Mouse (Mus musculus) C2C12 (cell line): ENCODE measurements around the gene Smim6. TPM values are rescaled to one million over a fixed set of nuclear protein-coding genes. Genes with fewer than 3 reads are reported as not detected.

Experiments
- H3K27me3 ChIP-seq: one replicate; pipeline ENCODE4 v1.6.1; 2011; ENCODE audit not compliant: control insufficient read depth, insufficient read depth, insufficient read length
- H3K36me3 ChIP-seq: one replicate; pipeline ENCODE4 v1.6.1; 2011; ENCODE audit not compliant: control insufficient read depth, insufficient read depth
- H3K4me3 ChIP-seq: one replicate; pipeline ENCODE4 v1.5.1; 2011; ENCODE audit warnings: mild to moderate bottlenecking, control low read depth; ENCODE audit not compliant: poor library complexity, insufficient read depth, severe bottlenecking
- H3K79me2 ChIP-seq: one replicate; pipeline ENCODE4 v1.6.1; 2011; ENCODE audit not compliant: control insufficient read depth, insufficient read depth
- H3K79me3 ChIP-seq: one replicate; pipeline ENCODE4 v1.6.1; 2011; ENCODE audit warnings: low read depth, control low read depth
- H3ac ChIP-seq: one replicate; pipeline ENCODE3; 2011; ENCODE audit warnings: low read depth; ENCODE audit not compliant: control insufficient read depth, insufficient read length
- CEBPB ChIP-seq: IDR thresholded peaks from one replicate; pipeline ENCODE4 v1.6.1; 2011; ENCODE audit warnings: low read depth, mild to moderate bottlenecking, control low read depth, moderate library complexity
- CTCF ChIP-seq: IDR thresholded peaks from one replicate; pipeline ENCODE4 v1.5.1; 2011; ENCODE audit not compliant: control insufficient read depth, insufficient read depth, insufficient read length
- FOSL1 ChIP-seq: IDR thresholded peaks from one replicate; pipeline ENCODE4 v1.8.0; 2011; ENCODE audit warnings: mild to moderate bottlenecking, low read length; ENCODE audit not compliant: poor library complexity, insufficient read depth, severe bottlenecking
- MAX ChIP-seq: IDR thresholded peaks from one replicate; pipeline ENCODE4 v1.6.1; 2011; ENCODE audit warnings: mild to moderate bottlenecking, control low read depth
- MYOD1 ChIP-seq: IDR thresholded peaks from one replicate; pipeline ENCODE4 v1.6.1; 2011; ENCODE audit warnings: low read depth; ENCODE audit not compliant: control insufficient read depth, insufficient read length
- MYOG ChIP-seq: IDR thresholded peaks from one replicate; pipeline ENCODE4 v1.6.1; 2011; ENCODE audit not compliant: control insufficient read depth, insufficient read length; ENCODE audit errors: extremely low read depth
- USF1 ChIP-seq: IDR thresholded peaks from one replicate; pipeline ENCODE4 v1.6.1; 2011; ENCODE audit warnings: low read depth, mild to moderate bottlenecking, control low read depth, moderate library complexity
- polyA plus RNA-seq: library from polyadenylated mRNA; unstranded; fragments of >200 nt; fragmentation: generic; extraction: Trizol; gene quantifications from one replicate; pipeline ENCODE4 v1.2.1, GENCODE M21; 2012; ENCODE audit warnings: missing spikeins

Gene Smim6
- polyA plus RNA-seq, 1 experiment: 0.28 TPM

DNA sequence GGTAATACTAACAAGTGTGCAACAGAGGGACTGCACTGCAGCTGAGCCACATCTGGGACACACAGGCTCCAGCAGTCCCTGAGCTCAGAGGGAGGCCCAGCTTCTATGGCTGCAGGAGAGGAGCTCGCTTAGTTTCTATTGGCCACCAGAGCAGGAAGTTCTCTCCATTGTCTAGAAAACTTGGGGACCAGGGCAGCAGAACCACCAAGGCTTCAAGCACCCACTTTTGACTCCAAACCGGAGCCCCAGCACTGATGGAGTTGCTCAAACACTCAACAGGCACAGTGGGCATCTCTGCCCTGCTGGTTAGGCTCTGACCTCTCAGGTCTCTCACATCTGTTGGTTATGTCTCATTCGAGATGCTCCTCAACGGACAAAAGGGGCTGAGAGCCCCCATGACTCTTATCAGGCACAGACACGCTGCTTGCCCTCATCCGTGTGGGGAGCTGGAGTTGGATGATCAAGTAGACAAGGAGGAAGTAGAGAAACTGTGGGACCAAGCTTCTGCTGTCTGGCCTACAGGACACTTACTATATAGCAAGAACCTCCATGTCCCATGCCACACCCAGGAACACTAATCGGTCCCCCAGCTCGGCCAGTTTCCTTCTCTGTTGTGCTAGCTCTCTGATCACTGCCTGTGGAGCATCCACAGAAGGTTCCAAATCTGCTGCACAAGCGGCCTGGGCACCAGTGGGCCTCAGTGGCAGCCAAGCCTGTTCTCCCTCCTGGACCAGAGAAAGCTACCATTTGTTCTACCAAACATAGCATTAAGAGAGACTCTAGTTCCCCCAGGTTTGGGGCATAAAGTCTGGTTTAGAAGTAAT is 10.3 kb upstream of the Smim6 start:
- Histone ChIP-seq H3K79me3 (no peaks in the 10 kb centered on the region), H3K36me3 (no peaks in the 10 kb centered on the region), H3K27me3 (no peaks in the 10 kb centered on the region), H3K4me3 (no peak overlapping the region), H3K79me2 (no peaks in the 10 kb centered on the region), H3ac (no peak overlapping the region)
- no peak for TF ChIP-seq CTCF
- no peak for TF ChIP-seq MYOD1
- TF ChIP-seq CEBPB: no peak
- no peak for TF ChIP-seq USF1
- TF ChIP-seq MAX: no peak
- TF ChIP-seq FOSL1: no peak
- TF ChIP-seq MYOG: no peak

DNA sequence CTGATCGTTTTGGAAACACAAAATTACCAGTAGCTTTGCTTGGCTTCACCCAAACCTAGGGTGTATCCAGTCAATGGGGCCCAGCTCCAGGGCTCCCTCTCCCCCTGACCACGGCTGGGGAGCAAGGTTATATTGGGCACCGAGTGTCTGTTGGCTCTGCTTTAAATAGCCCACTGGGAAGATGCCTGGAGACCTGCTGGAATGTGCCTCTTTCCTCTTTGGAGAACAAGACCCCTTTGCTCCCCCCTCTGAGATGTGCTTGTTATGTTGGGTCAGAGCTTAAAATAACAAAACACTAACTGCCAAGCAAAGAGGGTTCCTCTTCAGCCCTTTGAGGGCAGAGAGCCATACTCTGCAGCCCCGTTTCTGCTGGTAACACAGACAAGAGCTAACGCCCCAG is 9.6 kb upstream of the Smim6 start:
- no peaks in the 10 kb centered on the region for H3K79me3 ChIP-seq
- no peaks in the 10 kb centered on the region for H3K36me3 ChIP-seq
- H3K27me3 ChIP-seq: no peaks in the 10 kb centered on the region
- H3K79me2 ChIP-seq: no peaks in the 10 kb centered on the region
- H3ac ChIP-seq: no peak overlapping the region
- TF ChIP-seq FOSL1 (no peak), CEBPB (no peak), USF1 (no peak), CTCF (no peak), MAX (no peak), MYOG (no peak), MYOD1 (no peak)
- H3K4me3 ChIP-seq: no peak overlapping the region

DNA sequence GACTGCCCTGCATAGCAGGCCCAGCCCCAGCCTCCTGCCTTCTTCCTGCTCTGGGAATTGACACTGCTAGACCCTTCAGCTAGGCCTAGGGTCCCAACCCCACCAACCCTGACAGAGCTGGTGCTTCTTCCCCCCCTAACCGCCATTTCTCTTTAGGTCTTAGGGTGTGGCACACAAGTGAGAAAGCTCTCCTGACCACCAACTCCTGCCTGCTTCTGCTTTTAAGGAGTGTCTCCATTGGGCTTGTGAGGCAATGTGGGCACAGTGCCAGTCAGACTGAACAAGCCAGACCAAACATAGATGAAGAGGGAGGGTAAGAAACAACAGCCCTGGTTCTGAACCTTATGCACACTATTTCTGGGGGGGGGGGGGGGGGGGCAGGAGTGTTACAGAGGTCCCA is 9.0 kb upstream of the Smim6 start:
- Histone ChIP-seq H3K36me3 (no peaks in the 10 kb centered on the region), H3ac (no peak overlapping the region), H3K4me3 (no peak overlapping the region), H3K79me3 (no peaks in the 10 kb centered on the region), H3K79me2 (no peaks in the 10 kb centered on the region), H3K27me3 (no peaks in the 10 kb centered on the region)
- TF ChIP-seq MAX (no peak), USF1 (no peak), CTCF (no peak), MYOG (no peak), MYOD1 (no peak)

DNA sequence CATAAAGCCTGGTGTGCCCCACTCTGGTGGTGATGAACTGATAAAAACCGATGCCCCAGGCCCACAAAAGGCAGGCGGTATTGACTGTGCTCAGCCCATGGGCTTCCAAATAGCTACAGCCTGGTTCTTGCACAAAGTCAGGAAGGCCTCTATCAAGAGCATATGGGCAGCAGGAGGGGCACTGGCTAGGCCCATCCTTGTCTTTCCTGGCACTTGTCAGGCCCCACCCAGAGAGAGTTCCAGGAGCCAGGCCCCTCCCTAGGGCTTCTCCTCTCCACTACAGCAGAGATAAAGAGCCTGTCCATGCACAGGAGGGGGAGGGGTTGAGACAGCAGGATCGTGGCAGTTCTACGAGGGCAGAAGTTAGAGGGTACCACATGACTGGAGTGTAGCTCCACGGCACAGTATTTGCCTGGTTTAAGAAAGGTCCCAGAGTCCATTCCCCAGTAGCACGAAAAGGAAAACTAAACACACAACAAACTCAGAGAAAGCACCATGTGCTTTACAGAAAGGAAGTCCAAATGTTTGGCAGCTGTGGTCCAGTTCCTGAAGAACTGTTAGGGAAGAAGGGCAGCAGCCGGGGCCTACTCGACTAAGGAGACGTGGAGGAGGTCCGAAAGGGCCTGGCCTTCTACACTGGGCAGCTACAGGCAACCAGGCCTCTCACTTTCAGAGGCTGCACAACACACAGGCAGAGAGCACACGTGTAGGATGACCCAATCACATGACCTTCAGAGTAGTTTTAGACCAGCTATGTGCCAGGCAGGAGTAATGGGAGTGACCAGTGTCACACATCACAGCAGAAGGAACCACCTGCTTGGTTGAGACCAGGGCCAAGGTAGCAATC is 8.2 kb upstream of the Smim6 start:
- no peaks in the 10 kb centered on the region for H3K27me3 ChIP-seq
- H3K79me3 ChIP-seq: no peaks in the 10 kb centered on the region
- H3K79me2 ChIP-seq: no peaks in the 10 kb centered on the region

DNA sequence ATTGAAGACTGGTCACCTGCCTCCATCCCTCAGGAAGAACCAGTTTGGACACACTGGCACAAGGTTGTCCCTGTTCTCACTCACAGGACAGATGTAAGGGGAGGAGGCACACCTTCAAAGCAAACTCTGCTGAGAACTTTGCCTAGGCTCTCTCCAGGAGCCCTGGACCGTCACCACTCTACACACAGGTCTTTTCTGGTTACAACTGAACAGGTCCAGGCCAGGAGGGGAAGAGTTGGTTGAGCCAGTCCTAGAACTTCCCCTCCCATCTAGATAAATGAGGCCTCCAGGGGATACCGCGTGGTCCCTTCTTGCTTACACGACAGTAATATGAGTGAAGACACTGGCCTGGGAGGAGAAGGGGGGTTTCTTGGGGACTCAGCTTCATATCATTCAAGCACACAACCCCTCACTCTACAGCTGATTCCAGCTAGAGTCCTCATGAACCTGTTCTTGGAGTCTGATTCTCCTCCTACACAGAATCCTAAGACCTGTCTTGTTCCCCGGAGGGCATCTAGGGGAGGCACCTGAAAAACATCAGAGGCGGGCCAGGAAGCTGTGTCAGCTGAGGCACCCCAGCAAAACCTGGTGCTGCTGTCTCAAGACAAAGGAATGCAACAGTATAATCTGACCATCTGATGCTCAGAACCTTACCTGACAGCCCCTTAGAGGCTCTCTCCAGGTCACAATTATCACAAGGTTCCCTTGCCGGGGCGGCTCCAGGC is 7.4 kb upstream of the Smim6 start:
- no peaks in the 10 kb centered on the region for H3K79me3 ChIP-seq
- H3ac ChIP-seq: no peak overlapping the region
- no peak for TF ChIP-seq MAX
- no peak for TF ChIP-seq MYOG
- TF ChIP-seq USF1: no peak
- TF ChIP-seq CTCF: no peak
- no peak for TF ChIP-seq MYOD1
- TF ChIP-seq FOSL1: no peak
- H3K79me2 ChIP-seq: no peaks in the 10 kb centered on the region
- peaks cover 11% of the 10 kb centered on the region for H3K36me3 ChIP-seq
- H3K27me3 ChIP-seq: no peaks in the 10 kb centered on the region
- no peak overlapping the region for H3K4me3 ChIP-seq

More for the DNA sequence above, 8.2 kb upstream of the Smim6 start:
- Histone ChIP-seq H3K4me3 (no peak overlapping the region), H3ac (no peak overlapping the region), H3K36me3 (peaks cover 6% of the 10 kb centered on the region)
- peak; percentile 5 for TF ChIP-seq USF1
- no peak for TF ChIP-seq MYOG
- TF ChIP-seq CEBPB: no peak
